Mouse (Mus musculus) heart, embryonic 16.5 days (tissue): ENCODE measurements around the gene Rabep1. TPM values are rescaled to one million over a fixed set of nuclear protein-coding genes. Genes with fewer than 3 reads are reported as not detected.
"Not testable (repeated sequence)": the region's sequence is repeated elsewhere in the genome, so short reads cannot be mapped to it uniquely, and the experiment has no call there.

ENCODE experiments used
- ATAC-seq: fragments of 200-750 bp; cut with Nextera tagmentation; replicated peaks from 2 replicates; pipeline ENCODE4 v1.8.0; 2017; ENCODE audit warnings: moderate number of reproducible peaks; ENCODE audit not compliant: insufficient read depth, low FRiP score; ENCODE audit errors: extremely low read depth
- H3K27ac ChIP-seq: fragments of 300-500 bp; sonication (generic); 2 replicates; pipeline ENCODE4 v1.5.1; 2014; ENCODE audit warnings: mild to moderate bottlenecking, low read length, control low read depth, moderate library complexity
- H3K27me3 ChIP-seq: fragments of 300-500 bp; sonication (generic); 2 replicates; pipeline ENCODE4 v1.6.1; 2014; ENCODE audit warnings: low read length, mixed read lengths; ENCODE audit not compliant: control insufficient read depth, insufficient read depth
- H3K36me3 ChIP-seq: fragments of 300-500 bp; sonication (generic); 2 replicates; pipeline ENCODE4 v1.6.1; 2014; ENCODE audit not compliant: control insufficient read depth, insufficient read depth
- H3K4me1 ChIP-seq: fragments of 300-500 bp; sonication (generic); 2 replicates; pipeline ENCODE4 v1.6.1; 2014; ENCODE audit warnings: low read length, mixed read lengths; ENCODE audit not compliant: control insufficient read depth, insufficient read depth
- H3K4me2 ChIP-seq: fragments of 300-500 bp; sonication (generic); 2 replicates; pipeline ENCODE4 v1.6.1; 2014; ENCODE audit warnings: low read depth, mild to moderate bottlenecking, control low read depth, low read length
- H3K4me3 ChIP-seq: fragments of 300-500 bp; sonication (generic); 2 replicates; pipeline ENCODE4 v1.5.1; 2014; ENCODE audit warnings: mild to moderate bottlenecking, control low read depth, low read length
- H3K9ac ChIP-seq: fragments of 300-500 bp; sonication (generic); 2 replicates; pipeline ENCODE4 v1.6.1; 2014; ENCODE audit warnings: low read length, control low read depth
- H3K9me3 ChIP-seq: fragments of 300-500 bp; sonication (generic); replicated peaks from 2 replicates; pipeline ENCODE4 v1.6.1; 2016; ENCODE audit warnings: low read length; ENCODE audit not compliant: control insufficient read depth
- WGBS: fragments of 180-500 bp; shearing (Covaris S2); extraction: QIAGEN DNeasy Blood & Tissue Kit; methylation state at CpG from one replicate; pipeline ENCODE4 v1.1.7; 2014; 5-methylcytosine and 5-hydroxymethylcytosine counted together
- polyA plus RNA-seq: library from polyadenylated mRNA; unstranded; fragments of >200 nt; fragmentation: Nextera tagmentation; extraction: Ambion mirVana; gene quantifications from 2 replicates; pipeline ENCODE4 v1.2.1, GENCODE M21; 2015

Rabep1 gene
- polyA plus RNA-seq, 1 experiment from 2014 or later = 28.7 TPM

DNA sequence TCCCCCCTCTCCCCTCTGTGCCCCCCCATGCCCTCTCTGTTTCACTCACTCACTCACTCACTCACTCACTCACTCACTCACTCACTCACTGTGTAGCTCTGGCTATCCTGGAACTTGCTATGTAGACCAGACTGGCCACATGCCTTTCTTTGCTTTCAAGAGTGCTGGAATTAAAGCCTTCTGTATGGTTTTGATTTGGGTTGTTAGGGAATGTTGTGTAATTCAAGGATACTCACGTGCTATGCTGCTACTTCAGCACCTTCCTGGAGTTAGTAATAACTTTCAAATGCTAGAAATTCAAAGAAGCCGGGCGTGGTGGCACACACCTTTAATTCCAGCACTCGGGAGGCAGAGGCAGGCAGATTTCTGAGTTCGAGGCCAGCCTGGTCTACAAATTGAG, 53.6 kb downstream of the Rabep1 start:
- not testable (repeated sequence) for H3K4me3 ChIP-seq, ATAC-seq, H3K9me3 ChIP-seq, H3K27ac ChIP-seq, H3K27me3 ChIP-seq, H3K4me1 ChIP-seq, H3K4me2 ChIP-seq, H3K9ac ChIP-seq
- H3K36me3 ChIP-seq = peaks cover 26% of the 10 kb centered on the region
- WGBS = 96% methylated on average over 5 of the region's 5 CpGs

DNA sequence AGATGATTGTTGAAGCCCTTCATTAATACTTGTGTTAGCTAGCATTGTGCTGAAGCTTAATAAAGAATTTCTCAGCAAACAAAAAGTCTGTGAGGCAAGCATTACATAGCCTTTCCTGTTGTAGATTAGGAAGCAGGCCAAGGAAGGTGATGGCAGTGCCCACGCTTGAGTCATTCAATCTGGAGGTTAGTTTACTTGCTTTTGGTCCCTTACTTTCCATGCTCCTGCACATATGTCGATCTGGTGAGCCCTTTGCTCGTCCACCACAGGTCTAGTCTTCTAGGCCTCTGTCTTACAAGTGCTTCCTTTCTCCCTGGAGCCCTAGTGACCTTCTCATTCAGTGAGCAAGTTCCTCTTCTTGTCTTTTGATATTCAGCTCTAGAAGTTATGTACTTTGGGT, 62.1 kb downstream of the Rabep1 start:
- ATAC-seq = no peak
- H3K4me1 ChIP-seq = no peaks in the 10 kb centered on the region
- no peak overlapping the region for H3K4me2 ChIP-seq
- no peak overlapping the region for H3K4me3 ChIP-seq
- H3K27ac ChIP-seq = no peak overlapping the region
- no peaks in the 10 kb centered on the region for H3K27me3 ChIP-seq
- no peak overlapping the region for H3K9ac ChIP-seq
- H3K9me3 ChIP-seq = no peaks in the 10 kb centered on the region
- peaks cover 30% of the 10 kb centered on the region for H3K36me3 ChIP-seq
- 71% methylated on average over 3 of the region's 3 CpGs for WGBS

DNA sequence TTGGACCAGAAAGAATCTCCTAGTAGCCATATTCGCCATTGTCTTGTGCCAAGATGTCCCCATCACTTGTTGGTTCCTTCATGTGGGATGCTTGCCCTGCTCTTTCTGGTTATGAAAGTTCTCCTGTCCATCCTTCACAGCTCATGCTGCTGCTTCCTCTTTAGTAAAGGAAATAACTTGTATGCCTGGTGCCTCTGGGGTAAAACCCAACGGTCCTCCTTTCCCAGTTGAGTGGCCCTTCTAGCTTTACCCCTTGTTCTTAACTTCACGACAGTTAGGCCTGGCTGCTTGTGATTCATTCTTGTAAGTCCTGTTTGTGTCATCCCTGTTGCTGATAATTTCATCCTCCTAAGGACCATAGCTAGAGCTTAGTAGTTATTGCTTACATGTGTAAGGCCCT, 66.7 kb downstream of the Rabep1 start:
- H3K4me3 ChIP-seq = no peak overlapping the region
- peaks cover 22% of the 10 kb centered on the region for H3K36me3 ChIP-seq
- no peak overlapping the region for H3K4me2 ChIP-seq
- no peak overlapping the region for H3K9ac ChIP-seq
- H3K27ac ChIP-seq = no peak overlapping the region
- H3K27me3 ChIP-seq = no peaks in the 10 kb centered on the region
- ATAC-seq = no peak
- WGBS = 90% methylated on average over 3 of the region's 3 CpGs
- no peaks in the 10 kb centered on the region for H3K9me3 ChIP-seq
- no peaks in the 10 kb centered on the region for H3K4me1 ChIP-seq

DNA sequence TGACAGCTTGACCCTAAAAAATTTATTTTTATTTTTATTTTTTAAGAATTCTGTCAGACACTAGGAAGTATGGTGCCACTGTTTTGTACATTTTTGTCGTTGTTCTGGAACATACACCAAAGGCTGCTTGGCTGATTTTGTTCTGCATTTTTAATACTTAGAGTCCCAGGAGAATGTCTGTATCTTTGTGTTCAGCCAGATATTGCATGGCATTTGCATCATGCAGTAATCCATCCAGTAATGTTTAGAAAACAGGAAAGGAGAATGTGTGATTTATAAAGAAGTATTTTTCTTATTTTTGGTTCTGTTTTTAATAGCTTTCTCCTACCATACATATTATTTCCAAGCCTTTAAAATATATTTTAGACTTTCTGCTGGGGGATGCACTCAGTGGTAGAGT, 67.3 kb downstream of the Rabep1 start:
- WGBS = 85% methylated on average over 1 of the region's 1 CpGs
- no peak for ATAC-seq

DNA sequence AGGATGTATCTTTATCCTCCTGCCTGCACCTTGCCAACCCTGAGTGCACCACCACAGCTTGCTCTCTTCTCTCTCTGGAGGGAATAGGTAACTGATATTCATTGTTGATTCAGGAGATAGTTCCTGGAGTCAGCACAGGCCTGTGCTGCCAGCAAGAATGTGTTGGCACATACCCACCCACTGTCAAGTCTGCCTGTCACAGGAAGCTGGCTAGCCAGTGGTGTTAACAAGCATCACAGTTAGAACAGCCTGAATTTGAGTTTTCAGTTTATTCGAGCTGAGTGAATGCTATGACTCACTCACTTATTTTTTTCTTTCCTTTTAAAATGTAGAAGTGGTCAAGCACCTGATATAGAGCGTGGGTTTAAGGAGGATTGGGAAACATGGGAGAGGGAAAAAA, 73.3 kb downstream of the Rabep1 start:
- no peaks in the 10 kb centered on the region for H3K27me3 ChIP-seq
- H3K4me2 ChIP-seq = no peak overlapping the region
- H3K9me3 ChIP-seq = no peaks in the 10 kb centered on the region
- no peak overlapping the region for H3K27ac ChIP-seq
- no peak overlapping the region for H3K4me3 ChIP-seq
- peaks cover 18% of the 10 kb centered on the region for H3K36me3 ChIP-seq
- H3K4me1 ChIP-seq = no peaks in the 10 kb centered on the region
- no peak for ATAC-seq
- 75% methylated on average over 2 of the region's 2 CpGs for WGBS
- no peak overlapping the region for H3K9ac ChIP-seq

More for the DNA sequence above, 67.3 kb downstream of the Rabep1 start:
- no peak overlapping the region for H3K4me2 ChIP-seq
- no peak overlapping the region for H3K9ac ChIP-seq
- H3K36me3 ChIP-seq = peaks cover 22% of the 10 kb centered on the region
- H3K4me1 ChIP-seq = no peaks in the 10 kb centered on the region
- no peak overlapping the region for H3K27ac ChIP-seq
- H3K9me3 ChIP-seq = no peaks in the 10 kb centered on the region
- H3K4me3 ChIP-seq = no peak overlapping the region
- no peaks in the 10 kb centered on the region for H3K27me3 ChIP-seq

DNA sequence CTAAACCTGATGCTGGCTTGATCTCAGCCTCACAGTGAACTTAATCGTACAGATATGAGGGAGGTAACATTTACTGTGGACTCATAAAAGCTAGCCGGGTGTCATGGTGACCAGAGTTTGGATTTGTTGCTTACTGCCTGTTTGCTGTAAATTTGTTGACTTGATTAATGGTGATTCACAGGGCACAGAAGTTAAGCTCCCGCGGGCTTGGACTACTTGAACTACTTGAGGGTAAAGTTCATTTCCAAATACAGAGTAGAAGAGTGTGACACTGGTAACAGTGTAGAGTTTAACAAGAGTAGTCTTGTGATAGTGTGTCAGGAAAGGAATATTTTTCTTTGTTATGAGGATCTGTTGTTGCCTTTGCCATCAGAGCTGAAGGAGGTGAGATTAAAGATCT, 74.9 kb downstream of the Rabep1 start:
- Histone ChIP-seq H3K27me3 (no peaks in the 10 kb centered on the region), H3K9ac (no peak overlapping the region), H3K27ac (no peak overlapping the region), H3K4me1 (no peaks in the 10 kb centered on the region), H3K9me3 (no peaks in the 10 kb centered on the region), H3K4me2 (no peak overlapping the region), H3K4me3 (no peak overlapping the region), H3K36me3 (peaks cover 25% of the 10 kb centered on the region)
- ATAC-seq = no peak
- WGBS = 76% methylated on average over 4 of the region's 4 CpGs

DNA sequence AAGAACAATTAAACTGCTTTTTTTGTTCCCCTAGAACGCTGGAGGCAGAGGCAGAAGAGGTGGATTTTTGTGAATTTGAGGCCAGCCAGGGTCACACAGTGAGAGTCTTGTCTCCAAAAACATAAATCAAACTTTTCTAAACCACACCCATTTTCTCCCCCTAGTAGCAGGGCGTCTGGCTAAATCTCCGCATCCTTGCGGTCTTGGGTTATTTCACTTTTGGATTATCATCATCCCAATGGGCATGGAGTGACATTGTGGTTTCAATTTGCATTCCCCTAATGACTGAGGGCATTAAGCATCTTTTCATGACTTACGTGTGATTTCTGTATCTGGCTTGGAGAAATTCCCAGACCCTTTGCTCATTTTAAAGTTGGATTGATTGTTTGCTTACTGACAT, 86.9 kb downstream of the Rabep1 start:
- H3K4me3 ChIP-seq = no peak overlapping the region
- H3K4me1 ChIP-seq = no peaks in the 10 kb centered on the region
- H3K9me3 ChIP-seq = no peaks in the 10 kb centered on the region
- no peaks in the 10 kb centered on the region for H3K27me3 ChIP-seq
- H3K36me3 ChIP-seq = peaks cover 16% of the 10 kb centered on the region; the same call in 1 of the 2 replicates
- H3K4me2 ChIP-seq = no peak overlapping the region
- WGBS = 89% methylated on average over 5 of the region's 5 CpGs
- no peak for ATAC-seq
- H3K9ac ChIP-seq = no peak overlapping the region
- H3K27ac ChIP-seq = no peak overlapping the region

DNA sequence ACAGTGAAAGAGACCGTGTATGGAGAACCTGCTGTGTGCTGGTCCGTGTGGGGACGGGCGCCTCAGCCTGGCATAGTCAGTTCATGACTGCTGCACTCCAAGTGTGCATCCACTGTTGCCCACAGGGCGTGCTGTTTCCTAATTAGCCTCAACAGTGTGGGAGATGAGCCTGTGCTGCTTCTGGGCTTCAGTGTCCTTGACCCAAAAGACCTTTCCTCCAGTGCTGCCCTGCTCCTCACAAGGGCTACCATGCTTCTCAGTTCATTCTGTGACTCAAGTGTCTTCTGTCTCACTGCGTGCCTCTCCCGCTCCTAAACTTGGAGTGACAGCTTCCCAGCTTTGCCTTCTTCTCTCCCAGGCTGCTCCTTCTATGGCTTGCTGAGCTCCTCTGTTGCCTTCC, 90.7 kb downstream of the Rabep1 start:
- no peak overlapping the region for H3K4me3 ChIP-seq
- no peaks in the 10 kb centered on the region for H3K4me1 ChIP-seq
- no peak overlapping the region for H3K9ac ChIP-seq
- no peak overlapping the region for H3K4me2 ChIP-seq
- H3K36me3 ChIP-seq = peaks cover 25% of the 10 kb centered on the region
- no peaks in the 10 kb centered on the region for H3K27me3 ChIP-seq
- no peaks in the 10 kb centered on the region for H3K9me3 ChIP-seq
- no peak overlapping the region for H3K27ac ChIP-seq
- ATAC-seq = no peak
- 88% methylated on average over 7 of the region's 7 CpGs for WGBS

DNA sequence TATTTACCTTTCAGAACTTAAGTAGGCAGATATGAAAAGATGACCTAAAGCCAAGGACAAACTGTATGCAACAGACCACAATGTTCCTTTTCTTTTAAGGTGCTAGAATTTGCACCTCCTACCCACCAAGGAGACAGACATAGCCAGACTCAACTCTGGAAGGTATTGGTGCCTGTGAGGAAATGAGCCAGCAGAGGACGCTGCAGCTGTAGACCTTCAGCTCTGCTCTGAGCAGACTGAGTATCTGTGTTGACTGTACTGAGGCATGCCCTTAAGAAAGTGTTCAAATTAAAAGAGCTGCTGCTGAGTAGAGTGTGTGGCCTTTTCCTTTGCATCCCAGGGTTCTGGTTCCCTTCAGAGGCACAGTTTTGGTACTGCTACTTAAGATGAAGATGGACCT, 98.0 kb downstream of the Rabep1 start:
- Histone ChIP-seq H3K4me2 (no peak overlapping the region), H3K36me3 (peaks cover 66% of the 10 kb centered on the region), H3K27me3 (no peaks in the 10 kb centered on the region), H3K9me3 (no peaks in the 10 kb centered on the region), H3K27ac (no peak overlapping the region), H3K4me3 (no peak overlapping the region), H3K4me1 (no peaks in the 10 kb centered on the region), H3K9ac (no peak overlapping the region)
- no peak for ATAC-seq
- 79% methylated on average over 1 of the region's 1 CpGs for WGBS

DNA sequence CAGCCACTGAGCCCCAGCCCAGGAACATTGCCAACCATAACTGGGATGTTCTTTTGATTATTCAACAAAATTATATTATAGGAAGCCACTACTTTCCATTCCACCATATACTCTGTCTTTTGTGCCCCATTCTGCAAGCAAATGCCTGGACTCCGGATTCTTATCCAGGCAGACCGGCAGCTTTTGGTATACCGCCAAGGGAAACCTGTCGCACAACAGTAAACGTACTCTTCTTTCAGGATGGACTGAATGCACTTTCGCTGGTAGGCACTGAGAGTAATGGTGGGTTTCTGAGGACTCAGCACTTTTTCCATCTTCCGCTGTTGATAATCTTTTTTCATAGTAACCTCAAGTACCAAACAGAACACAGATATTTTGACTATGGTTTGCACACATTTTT, 99.1 kb downstream of the Rabep1 start:
- no peak overlapping the region for H3K4me3 ChIP-seq
- no peak overlapping the region for H3K27ac ChIP-seq
- no peaks in the 10 kb centered on the region for H3K27me3 ChIP-seq
- peaks cover 66% of the 10 kb centered on the region for H3K36me3 ChIP-seq
- WGBS = 88% methylated on average over 7 of the region's 7 CpGs
- H3K4me2 ChIP-seq = no peak overlapping the region
- no peaks in the 10 kb centered on the region for H3K9me3 ChIP-seq
- no peaks in the 10 kb centered on the region for H3K4me1 ChIP-seq
- ATAC-seq = no peak
- no peak overlapping the region for H3K9ac ChIP-seq
